Mouse (Mus musculus) mouse embryonic stem cell (cell line): Measurements from ENCODE around the gene Acrbp.
"Not testable (repeated sequence)": the region's sequence is repeated elsewhere in the genome, so short reads cannot be mapped to it uniquely, and the experiment has no call there.

Experiments
- in situ Hi-C, 2 experiments: fragments of 300-500 bp; cut with MboI; formaldehyde crosslinking; loops; 1 replicate in 1 of 2; 3 replicates in 1 of 2; pipeline ENCODE4 v1.14.3; 2019 to 2020; ENCODE audit warnings: low sequenced_read_pairs in 2 of 2, low pct_unique_long_range_greater_than_20kb in 1 of 2, mixed read lengths in 1 of 2; ENCODE audit not compliant: unreplicated experiment in 1 of 2

Gene Acrbp

DNA sequence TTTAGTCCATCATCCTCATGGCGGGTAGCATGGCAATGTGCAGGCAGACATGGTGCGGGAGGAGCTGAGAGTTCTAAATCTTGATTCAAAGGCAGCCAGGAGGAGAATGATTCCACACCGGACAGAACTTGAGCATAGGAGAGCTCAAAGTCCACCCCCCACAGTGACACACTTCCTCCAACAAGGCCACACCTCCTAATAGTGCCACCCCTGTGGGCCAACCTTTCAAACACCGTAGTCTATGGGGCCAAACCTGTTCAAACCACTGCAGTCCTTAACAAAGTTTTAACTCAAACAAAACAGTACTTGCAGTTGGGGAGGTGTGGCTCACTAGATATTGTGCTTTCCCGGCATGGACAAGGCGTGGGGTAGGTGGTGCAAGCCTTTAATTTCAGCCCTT is 14.4 kb downstream of the Acrbp start:
- in situ Hi-C loops = no loop called here

DNA sequence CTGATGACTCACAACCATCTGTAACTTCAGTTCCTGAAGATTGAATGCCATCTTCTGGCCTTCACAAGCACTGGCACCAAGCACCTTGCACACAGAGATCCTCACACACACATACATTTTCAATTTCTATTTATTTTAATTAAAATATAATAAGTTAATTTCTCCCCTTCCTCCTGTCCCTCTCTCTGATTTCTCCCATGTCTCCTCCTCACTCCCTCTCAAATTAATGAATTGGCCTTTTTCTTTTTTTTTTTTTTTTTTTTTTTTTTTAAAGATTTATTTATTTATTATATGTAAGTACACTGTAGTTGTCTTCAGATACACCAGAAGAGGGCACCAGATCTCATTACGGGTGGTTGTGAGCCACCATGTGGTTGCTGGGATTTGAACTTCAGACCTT is 15.7 kb downstream of the Acrbp start:
- in situ Hi-C loops = not testable (repeated sequence)

DNA sequence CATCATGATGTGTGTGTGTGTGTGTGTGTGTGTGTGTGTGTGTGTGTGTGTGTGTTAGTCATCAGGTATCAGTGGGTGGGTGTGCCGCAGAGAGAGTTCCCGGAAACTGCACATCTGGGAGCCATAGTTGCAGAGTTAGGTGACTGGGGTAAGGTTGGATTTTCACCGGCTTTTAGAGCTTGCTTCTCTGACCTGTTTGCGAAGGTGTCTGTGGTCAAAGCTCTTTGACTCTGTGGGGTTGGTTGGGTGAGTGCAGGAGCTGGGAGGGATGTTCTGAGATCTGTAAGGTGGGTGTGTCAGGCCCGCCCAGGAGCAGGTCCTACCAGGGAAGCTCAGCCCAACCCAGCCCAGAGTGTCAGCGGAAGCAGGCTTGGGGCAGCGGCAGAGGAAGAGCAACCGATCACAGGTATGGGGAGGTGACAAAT is 18.1 kb downstream of the Acrbp start, which contains the start of gene Lpar5:
Gene Lpar5, plus strand, starts transcription at position 350 of the 425 bp plus-strand sequence.
- in situ Hi-C loops = no loop called here

DNA sequence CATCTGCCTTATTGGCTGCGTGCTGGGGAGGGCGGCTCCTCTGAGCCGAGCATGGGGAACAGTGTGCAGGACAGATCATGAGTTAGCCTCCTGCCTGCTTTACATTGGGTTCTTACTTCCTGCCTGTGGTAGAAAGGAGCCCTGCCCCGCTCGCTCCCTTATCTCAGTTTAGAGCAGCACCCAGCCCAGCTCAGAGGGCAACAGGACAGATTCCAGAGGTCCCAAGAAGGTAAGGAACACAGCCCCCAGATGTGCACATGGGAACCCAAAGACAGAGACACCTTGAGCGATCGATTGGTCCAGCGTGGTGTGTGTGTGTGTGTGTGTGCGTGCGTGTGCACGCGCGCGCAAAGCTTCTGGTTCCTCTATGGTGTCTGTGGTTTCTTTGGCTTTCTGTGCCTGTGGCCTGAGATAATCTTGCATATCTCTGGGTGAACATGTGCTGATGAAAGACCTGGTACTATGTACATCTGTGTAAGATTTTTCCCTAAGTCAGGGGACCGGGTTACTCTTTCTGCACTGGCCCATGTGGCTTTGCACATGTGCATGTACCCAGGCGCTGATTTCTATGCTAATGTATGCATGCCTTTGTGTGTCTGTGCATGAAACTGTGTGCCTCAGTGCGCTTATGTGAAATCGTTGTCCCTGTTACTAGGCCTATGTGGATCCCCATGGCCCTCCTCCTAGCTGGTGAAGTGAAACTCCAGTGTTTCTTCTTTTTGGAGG is 21.8 kb downstream of the Acrbp start:
- in situ Hi-C loops = no loop called here

DNA sequence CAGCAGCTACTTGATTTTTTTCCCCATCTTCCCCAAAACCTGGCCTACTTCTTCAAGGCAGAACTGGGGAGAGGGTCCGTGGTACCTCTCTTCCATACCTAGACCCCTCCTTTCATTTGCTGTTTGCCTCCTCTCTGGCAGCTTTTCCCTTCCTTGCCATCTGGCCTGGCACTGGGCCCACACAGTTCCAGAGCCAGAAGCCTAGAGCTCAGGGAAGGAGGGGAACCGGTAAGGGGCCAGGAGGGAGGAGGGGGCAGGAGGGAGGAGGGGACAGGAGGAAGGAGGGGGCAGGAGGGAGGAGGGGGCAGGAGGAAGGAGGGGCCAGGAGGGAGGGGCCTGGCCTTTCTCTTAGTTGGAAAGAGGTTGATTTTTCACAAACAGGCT is 22.4 kb downstream of the Acrbp start:
- in situ Hi-C loops = no loop called here

DNA sequence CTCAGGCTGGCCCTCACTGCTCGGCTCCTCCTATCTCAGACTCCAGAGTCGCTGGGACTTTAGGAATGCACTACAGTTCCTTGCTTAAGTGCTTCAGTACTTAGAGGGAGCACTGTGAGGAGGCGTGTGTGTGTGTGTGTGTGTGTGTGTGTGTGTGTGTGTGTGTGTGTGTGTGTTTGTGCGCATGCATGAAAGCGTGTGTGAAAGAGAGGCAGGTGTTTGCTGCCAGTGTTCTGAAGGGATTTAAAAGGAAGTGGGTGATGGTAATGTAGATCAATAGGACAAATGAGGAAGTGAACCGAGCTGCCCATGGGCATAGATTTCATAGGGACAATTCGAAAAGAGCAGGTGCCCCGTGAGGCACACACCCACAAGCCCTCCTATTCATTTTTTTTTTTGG is 24.3 kb downstream of the Acrbp start:
- in situ Hi-C loops = no loop called here

DNA sequence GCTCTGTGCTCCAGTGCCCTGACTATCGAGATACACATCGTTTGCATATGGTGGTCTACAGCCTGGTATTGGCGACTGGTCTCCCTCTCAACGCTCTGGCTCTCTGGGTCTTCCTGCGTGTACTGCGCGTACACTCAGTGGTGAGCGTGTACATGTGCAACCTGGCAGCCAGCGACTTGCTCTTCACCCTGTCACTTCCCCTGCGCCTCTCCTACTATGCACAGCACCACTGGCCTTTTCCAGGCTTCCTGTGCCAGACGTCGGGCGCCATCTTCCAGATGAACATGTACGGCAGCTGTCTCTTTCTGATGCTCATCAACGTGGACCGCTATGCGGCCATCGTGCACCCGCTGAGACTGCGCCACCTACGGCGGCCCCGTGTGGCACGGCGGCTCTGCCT is 31.9 kb downstream of the Acrbp start:
- in situ Hi-C loops = no loop called here

DNA sequence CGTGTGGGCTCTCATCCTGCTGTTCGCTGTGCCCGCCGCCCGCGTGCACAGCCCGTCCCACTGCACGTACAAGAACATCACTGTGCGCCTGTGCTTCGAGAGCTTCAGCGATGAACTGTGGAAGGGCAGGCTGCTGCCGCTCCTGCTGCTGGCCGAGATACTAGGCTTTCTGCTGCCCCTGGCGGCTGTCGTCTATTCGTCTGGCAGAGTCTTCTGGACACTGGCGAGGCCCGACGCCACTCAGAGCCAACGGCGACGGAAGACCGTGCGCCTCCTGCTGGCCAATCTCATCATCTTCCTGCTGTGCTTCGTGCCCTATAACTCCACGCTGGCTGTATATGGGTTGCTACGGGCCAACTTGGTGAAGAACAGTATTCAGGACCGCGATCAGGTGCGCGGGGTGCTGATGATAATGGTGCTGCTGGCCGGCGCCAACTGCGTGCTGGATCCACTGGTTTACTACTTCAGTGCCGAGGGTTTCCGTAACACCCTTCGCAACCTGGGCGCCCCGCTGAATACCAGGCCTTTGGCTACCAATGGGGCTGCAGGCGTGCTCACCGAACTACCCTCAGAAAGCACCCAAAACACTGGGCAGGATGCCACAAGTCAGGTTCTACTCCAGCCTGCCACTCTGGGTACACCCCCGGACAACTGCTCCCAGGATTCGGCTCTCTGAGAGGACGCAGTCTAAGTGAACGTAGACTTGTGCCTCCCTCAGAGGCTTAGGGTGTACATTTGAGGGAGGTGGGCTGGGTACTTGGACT is 32.5 kb downstream of the Acrbp start:
- in situ Hi-C loops = no loop called here

DNA sequence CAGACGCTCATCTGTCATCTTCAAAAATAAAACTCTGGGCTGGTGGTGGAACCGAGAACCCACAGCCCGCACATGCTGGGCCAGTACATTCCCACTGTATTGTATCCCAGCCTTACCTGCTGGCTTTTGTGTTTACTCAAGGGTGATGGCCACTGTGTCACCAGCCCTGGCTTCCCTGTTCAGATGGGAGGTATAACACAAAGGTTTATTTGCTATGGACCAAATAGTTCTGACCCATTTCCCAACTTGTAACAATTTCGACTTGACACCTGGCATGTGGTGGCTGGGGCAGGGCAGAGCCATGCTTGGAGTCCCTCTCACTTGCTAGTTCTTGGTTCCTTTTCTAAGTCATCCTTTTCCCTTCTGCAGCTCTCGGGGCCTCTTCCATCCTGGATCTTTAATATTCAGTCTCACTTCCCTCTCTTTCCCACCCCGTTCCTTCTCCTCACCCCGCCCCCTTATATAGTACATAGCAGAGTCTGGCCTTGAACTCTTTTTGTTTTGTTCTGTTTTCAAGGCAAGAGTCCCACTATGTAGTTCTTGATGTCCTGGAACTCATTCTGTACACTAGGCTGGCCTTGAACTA is 33.4 kb downstream of the Acrbp start:
- in situ Hi-C loops = no loop called here

DNA sequence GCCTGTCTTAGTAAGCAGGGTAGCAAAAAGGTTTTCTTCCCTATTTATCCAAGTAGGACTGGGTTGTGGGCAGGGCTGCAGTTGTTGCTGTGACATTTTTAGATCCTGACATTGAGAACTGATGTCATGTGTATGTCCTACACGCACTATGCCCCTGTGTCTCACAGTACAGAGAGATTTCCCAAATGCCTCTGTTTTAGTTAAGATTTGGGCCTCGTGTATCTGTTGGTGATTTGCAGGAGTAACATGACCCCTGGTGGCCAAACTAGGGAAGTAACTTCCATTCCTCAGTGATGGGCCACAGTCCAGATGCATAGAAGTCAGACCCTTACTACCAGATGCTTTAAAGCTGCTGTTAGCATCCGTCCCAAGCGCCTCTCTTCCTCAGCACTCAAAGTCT is 34.9 kb downstream of the Acrbp start:
- in situ Hi-C loops = no loop called here

DNA sequence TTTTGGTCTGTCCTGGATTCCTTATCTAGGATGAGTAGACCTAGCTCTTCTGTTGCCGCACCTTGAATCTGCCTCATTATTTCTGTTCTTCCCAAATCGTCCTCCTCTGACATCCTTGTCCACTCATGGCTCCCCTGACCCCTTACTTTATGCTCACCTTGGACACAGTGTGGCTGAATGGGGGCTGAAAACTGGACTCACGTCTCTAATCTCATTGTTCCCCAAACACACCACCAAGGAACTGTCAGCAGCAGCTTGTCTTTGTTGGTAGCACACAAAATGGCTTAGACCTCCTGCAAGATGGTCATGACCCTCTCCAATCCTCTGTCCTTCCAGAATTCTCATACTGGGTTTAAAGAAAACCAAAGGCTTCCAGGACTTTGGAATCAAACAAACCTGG is 38.4 kb downstream of the Acrbp start:
- in situ Hi-C loops = no loop called here

DNA sequence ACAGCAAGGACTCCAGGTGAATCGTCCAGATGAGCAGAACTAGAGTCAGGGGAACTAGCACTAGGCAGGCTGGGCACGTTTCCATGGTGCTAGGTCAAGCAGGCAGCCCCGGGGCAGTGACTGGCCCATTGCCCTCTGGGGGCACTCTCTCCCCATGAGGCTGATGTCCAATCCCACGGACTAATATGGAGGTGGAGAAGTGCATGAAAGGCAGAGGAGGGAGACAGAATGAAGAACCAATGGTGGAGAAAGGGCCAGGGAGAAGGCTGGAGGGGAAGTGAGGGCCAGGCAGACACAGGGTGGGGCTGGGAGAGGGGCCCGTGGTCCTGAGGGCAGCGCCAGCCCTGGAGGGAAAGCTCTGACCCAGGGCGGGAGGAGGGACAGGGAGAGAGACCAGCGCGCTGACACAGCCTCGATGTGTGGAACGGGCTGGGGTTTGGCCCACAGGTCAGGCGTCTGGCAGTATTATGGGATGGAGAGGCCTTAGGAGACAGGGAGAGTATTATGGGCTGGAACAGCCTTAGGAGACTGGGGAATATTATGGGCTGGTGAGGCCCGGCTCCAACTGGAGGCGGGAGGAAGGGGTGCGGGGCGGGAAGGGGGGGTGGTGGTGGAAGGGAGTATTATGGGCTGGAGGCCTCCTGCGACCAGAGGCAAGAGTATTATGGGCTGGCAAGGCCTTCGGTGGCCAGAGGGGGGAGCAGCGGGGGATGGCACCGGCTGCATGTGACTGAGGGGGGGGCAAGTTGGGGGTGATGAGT is 39.3 kb downstream of the Acrbp start:
- in situ Hi-C loops = no loop called here

DNA sequence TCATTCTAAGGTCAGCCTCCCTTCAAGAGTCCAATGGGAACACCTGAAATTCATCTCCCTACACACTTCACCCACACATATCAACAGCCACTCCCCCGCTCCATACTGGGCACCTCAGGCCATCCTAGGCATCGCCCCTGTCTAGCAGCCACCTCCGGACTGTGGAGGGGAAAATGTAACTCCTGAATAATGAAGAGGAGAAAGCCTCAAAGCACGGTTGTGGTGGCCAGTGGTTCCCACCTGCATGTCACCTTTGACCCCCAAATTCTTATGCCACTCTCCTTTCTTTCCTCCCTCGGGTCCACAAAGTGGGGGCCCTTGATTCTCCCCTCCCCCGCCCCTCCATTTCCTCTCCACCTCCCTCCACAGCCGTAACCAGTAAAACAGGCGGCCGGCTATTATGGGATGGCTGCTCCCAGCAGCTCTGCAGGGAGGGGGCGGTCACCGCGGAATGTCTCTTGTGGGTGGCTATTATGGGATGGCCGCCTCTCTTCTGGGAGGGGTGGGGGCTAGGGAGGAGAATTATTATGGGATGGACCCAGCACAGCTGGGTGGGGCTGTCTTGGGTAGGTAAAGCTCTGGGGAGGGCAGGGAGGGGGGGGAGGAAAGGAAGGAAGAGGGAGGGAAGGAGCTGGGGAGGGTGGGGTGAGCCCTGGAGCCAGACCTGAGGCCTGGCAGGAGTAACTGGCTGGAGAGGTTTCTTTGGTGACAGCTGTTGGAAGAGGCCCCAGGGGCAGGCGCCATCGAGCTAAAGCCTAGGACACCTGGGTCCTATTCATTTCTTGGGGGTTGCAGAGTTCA is 40.2 kb downstream of the Acrbp start:
- in situ Hi-C loops = no loop called here

DNA sequence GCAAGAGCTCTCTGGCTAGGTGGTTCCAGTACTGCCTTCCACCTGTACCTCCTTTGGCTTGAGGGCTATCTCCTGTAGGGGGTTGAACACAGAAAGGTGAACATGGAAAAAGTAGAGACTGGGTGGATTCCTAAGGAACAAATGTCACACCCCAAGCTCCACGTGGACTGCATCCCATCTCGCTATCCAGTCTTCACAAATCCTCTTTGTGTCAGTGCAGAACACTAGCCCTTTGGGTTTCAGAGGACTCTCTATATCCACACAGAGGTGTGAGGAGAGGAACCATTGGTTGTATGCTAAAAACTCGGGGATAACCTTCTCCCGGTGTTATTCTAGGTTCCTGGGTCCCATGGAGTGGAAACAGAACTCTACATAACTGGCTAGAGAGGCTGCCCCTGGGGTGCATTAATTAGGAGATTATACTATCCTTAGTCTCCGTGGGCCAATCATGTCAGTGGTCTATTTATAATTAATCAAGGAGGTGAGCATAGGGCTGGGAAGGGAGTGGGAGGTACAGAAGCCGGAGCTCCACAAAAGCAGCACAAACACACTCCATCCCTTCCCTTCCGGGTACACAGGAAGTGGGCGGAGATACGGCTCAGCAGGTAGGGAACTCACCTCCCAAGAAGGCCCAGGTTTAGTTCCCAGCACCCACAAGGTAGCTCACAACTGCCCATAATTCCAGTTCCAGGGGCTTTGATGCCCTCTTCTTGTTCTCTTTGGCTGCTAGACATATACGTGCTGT is 41.0 kb downstream of the Acrbp start:
- in situ Hi-C loops = no loop called here

DNA sequence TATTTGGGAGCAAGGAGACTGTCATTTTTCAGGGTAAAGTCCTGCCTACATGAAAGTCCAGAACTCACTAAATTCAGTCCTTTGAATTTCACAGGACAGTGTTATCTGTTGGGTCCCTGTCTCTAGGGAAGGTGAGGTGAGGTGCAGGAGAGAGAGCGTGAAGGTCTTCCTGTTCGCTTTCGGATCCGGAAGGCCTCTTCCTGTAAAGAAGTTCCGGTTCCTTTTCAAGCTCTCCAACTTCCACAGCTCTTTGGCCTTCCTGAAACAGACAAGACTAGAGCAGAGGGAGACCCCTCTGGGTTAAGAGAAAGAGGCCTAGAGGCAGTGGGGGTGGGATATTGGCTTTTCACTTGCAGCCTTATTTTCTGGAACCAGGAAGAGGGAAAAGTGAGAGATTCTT is 42.9 kb downstream of the Acrbp start:
- in situ Hi-C loops = no loop called here

DNA sequence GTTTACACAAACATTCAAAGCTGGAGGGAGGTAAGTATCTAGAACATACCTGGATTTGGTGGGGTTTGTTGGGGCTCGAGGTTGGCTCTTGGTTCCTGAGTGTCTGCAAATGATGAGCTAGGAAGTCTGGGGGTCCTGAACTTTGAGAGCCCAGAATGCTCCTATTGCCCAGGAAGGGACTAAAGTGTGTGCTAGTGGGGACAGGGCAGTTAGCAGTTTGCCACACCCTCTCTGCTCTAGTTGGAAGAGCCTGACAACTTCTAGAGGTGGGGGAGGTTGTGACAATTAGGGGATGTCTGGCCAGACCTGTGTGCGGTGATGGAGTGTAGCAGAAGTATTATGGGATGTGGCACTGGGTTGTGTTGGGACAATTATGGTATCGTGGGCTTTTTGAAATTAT is 45.4 kb downstream of the Acrbp start:
- in situ Hi-C loops = no loop called here

DNA sequence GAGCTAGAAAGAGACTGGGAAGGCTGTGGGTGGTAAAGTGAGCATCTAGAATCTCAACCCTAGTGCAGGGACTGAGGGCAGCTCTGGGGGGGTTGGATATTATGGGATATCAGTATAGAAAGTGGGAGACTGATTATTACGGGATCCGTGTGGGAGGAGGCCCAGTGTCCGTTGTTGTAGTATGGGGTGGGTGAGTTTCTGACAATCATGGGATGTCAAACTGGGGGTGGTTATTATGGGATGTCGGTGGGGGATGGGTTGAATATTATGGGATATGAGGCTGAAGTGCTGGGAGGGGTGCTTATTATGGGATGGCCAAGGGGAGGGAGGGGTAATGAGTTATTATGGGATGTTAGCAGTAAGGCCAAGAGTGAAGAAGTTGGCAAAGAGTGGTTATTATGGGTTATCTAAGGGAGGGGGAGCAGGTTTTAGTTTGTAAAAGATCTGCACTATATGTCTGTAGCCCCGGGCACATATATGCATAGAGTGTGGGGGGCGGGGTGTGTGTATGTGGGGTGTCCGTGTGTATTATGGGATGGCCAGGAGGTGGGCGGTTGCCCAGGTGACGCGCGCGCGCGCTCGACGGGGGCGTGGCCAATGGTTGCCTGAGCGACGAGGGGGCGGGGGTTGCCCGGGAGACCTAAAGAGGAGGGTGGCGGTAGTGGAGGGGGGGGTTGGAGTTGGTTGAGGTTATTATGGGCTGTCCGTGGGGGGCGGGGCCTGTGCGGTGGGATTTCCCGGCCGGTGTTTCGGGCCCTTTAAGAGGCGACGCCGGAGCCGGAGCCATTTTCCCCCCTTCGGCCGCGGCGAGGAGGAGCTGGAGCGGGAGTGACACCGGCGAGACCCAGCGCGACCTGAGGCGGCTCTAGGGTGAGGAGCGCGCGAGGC is 46.1 kb downstream of the Acrbp start, which contains the start of gene Chd4:
Gene Chd4, plus strand, starts transcription at position 591 of the 888 bp plus-strand sequence.
- in situ Hi-C loops = no loop called here
